Mouse (Mus musculus) bone marrow macrophage, adult 2 months (primary cell): ENCODE measurements around the gene Dync1li2. TPM values are rescaled to one million over a fixed set of nuclear protein-coding genes. Genes with fewer than 3 reads are reported as not detected.
A peak's percentile ranks its signal among the peaks of the same experiment; 100 is the strongest.

Experiments used
- H3K27ac ChIP-seq: 2 replicates; pipeline ENCODE4 v1.5.1; 2012; ENCODE audit warnings: low read depth, low read length; ENCODE audit not compliant: insufficient read depth
- H3K4me1 ChIP-seq: 2 replicates; pipeline ENCODE4 v1.6.1; 2012; ENCODE audit warnings: low read length; ENCODE audit not compliant: control insufficient read depth, insufficient read depth
- H3K4me3 ChIP-seq: 2 replicates; pipeline ENCODE4 v1.5.1; 2012; ENCODE audit warnings: mild to moderate bottlenecking, low read length, moderate library complexity; ENCODE audit not compliant: insufficient read depth
- CTCF ChIP-seq: IDR thresholded peaks from 2 replicates; pipeline ENCODE4 v1.5.1; 2012; ENCODE audit warnings: low read depth, mild to moderate bottlenecking, low read length, moderate library complexity
- POLR2A ChIP-seq: IDR thresholded peaks from 2 replicates; pipeline ENCODE4 v1.6.1; 2012; ENCODE audit warnings: mild to moderate bottlenecking, low read depth, low read length, borderline replicate concordance
- polyA plus RNA-seq: library from polyadenylated mRNA; stranded (reverse); fragments of >200 nt; gene quantifications from 2 replicates; pipeline ENCODE4 v1.2.4, GENCODE M21; 2012; ENCODE audit not compliant: missing spikeins, insufficient read depth, insufficient read length

The Dync1li2 gene
- polyA plus RNA-seq, 1 experiment = 65.3 TPM

- Histone ChIP-seq H3K27ac (no peak overlapping the region), H3K4me3 (no peak overlapping the region), H3K4me1 (peaks cover 45% of the 10 kb centered on the region)
- TF ChIP-seq CTCF (no peak), POLR2A (no peak)
Measured at GRCm38 (mm10) chr8:104374269-104374668, 68.6 kb downstream of the Dync1li2 start.

GRCm38 (mm10) chr8:104373779-104374178, 69.1 kb downstream of the Dync1li2 start:
- peaks cover 48% of the 10 kb centered on the region for H3K4me1 ChIP-seq
- H3K27ac ChIP-seq = no peak overlapping the region
- no peak overlapping the region for H3K4me3 ChIP-seq
- no peak; the same call in 1 of the 2 replicates for TF ChIP-seq CTCF
- TF ChIP-seq POLR2A = no peak

GRCm38 (mm10) chr8:104371121-104371520, 71.7 kb downstream of the Dync1li2 start:
- Histone ChIP-seq H3K4me1 (peaks cover 49% of the 10 kb centered on the region), H3K27ac (peak overlapping the region; percentile 56), H3K4me3 (no peak overlapping the region)
- TF ChIP-seq CTCF = no peak
- TF ChIP-seq POLR2A = no peak

GRCm38 (mm10) chr8:104370071-104370470, 72.8 kb downstream of the Dync1li2 start:
- Histone ChIP-seq H3K4me3 (peak overlapping the region; percentile 13; the same call in 1 of the 2 replicates), H3K27ac (peak overlapping the region; percentile 17), H3K4me1 (peaks cover 43% of the 10 kb centered on the region)
- no peak for TF ChIP-seq POLR2A
- no peak for TF ChIP-seq CTCF

GRCm38 (mm10) chr8:104369591-104369990, 73.3 kb downstream of the Dync1li2 start:
- H3K4me1 ChIP-seq = peaks cover 40% of the 10 kb centered on the region
- no peak overlapping the region for H3K4me3 ChIP-seq
- TF ChIP-seq CTCF = no peak
- H3K27ac ChIP-seq = no peak overlapping the region

Other genes with a start within 250 kb of the Dync1li2 start
- 52.1 and 58.4 TPM in 2 replicates for gene Tk2, start 194.5 kb downstream of the Dync1li2 start, polyA plus RNA-seq
- 63.5 and 67.8 TPM in 2 replicates for gene Cklf, start 192.2 kb downstream of the Dync1li2 start, polyA plus RNA-seq
- gene Cmtm2a, start 149.9 kb downstream of the Dync1li2 start, polyA plus RNA-seq = not detected in 2 replicates
- gene Gm45711, start 133.0 kb downstream of the Dync1li2 start, polyA plus RNA-seq = not detected in 2 replicates
- gene Cmtm1, start 132.9 kb downstream of the Dync1li2 start, polyA plus RNA-seq = not detected in 2 replicates
- gene Gm11020, start 121.5 kb downstream of the Dync1li2 start, polyA plus RNA-seq = not detected in 2 replicates
- not detected in 2 replicates for gene Cmtm2b, start 120.8 kb downstream of the Dync1li2 start, polyA plus RNA-seq
- gene Cmtm3, start 103.6 kb downstream of the Dync1li2 start, polyA plus RNA-seq = 227 and 236 TPM in 2 replicates
- gene Cmtm4, start 47.2 kb downstream of the Dync1li2 start, polyA plus RNA-seq = 12.2 and 12.3 TPM in 2 replicates
- not detected in 2 replicates for gene Terb1, start 66.9 kb upstream of the Dync1li2 start, polyA plus RNA-seq
- gene Nae1, start 91.6 kb upstream of the Dync1li2 start, polyA plus RNA-seq = 39.6 and 41.0 TPM in 2 replicates
- 0.72 and 1.7 TPM in 2 replicates for gene Car7, start 91.6 kb upstream of the Dync1li2 start, polyA plus RNA-seq
- gene Pdp2, start 148.4 kb upstream of the Dync1li2 start, polyA plus RNA-seq = 8.0 and 9.1 TPM in 2 replicates
- gene Cdh16, start 181.3 kb upstream of the Dync1li2 start, polyA plus RNA-seq = not detected in 2 replicates
- gene Rrad, start 188.3 kb upstream of the Dync1li2 start, polyA plus RNA-seq = 22.5 and 23.8 TPM in 2 replicates
- 48.9 and 50.7 TPM in 2 replicates for gene Ciao2b, start 198.9 kb upstream of the Dync1li2 start, polyA plus RNA-seq